Mouse (Mus musculus) myocyte (in vitro differentiated cells): ENCODE results near the gene Duox2. TPM values are rescaled to one million over a fixed set of nuclear protein-coding genes. Genes with fewer than 3 reads are reported as not detected.

Source experiments
- H3K27me3 ChIP-seq: one replicate; pipeline ENCODE4 v1.6.1; 2011; ENCODE audit not compliant: control insufficient read depth, insufficient read depth, insufficient read length
- H3K36me3 ChIP-seq: one replicate; pipeline ENCODE4 v1.6.1; 2011; ENCODE audit not compliant: control insufficient read depth, insufficient read depth
- H3K4me2 ChIP-seq: one replicate; pipeline ENCODE4 v1.6.1; 2011; ENCODE audit warnings: low read depth, control low read depth
- H3K4me3 ChIP-seq: one replicate; pipeline ENCODE4 v1.5.1; 2011; ENCODE audit warnings: mild to moderate bottlenecking, control low read depth, moderate library complexity
- H3K79me2 ChIP-seq: one replicate; pipeline ENCODE4 v1.6.1; 2011; ENCODE audit not compliant: control insufficient read depth, insufficient read depth
- H3ac ChIP-seq: one replicate; pipeline ENCODE4 v1.6.1; 2011; ENCODE audit not compliant: control insufficient read depth, insufficient read length
- CEBPB ChIP-seq: IDR thresholded peaks from 2 replicates; pipeline ENCODE4 v1.6.1; 2011; ENCODE audit warnings: mild to moderate bottlenecking, moderate library complexity; ENCODE audit not compliant: poor library complexity, insufficient read depth, severe bottlenecking
- E2F4 ChIP-seq: IDR thresholded peaks from one replicate; pipeline ENCODE4 v1.6.1; 2011; ENCODE audit warnings: mild to moderate bottlenecking, control low read depth, moderate library complexity; ENCODE audit not compliant: insufficient read depth
- MAX ChIP-seq: IDR thresholded peaks from one replicate; pipeline ENCODE4 v1.6.1; 2011; ENCODE audit warnings: low read depth, mild to moderate bottlenecking, control low read depth
- MYOD1 ChIP-seq, 3 experiments: IDR thresholded peaks; one replicate each; pipeline ENCODE4 v1.6.1; 2011; ENCODE audit warnings: control low read depth in 2 of 3, low read depth in 2 of 3, mild to moderate bottlenecking in 2 of 3, moderate library complexity in 1 of 3; ENCODE audit not compliant: insufficient read length in 2 of 3, control insufficient read depth in 1 of 3
- MYOG ChIP-seq, 3 experiments: IDR thresholded peaks; one replicate each; pipeline ENCODE4 v1.6.1; 2011; ENCODE audit warnings: control low read depth in 2 of 3, low read depth in 2 of 3, mild to moderate bottlenecking in 2 of 3; ENCODE audit not compliant: insufficient read length in 2 of 3, control insufficient read depth in 1 of 3, insufficient read depth in 1 of 3
- POLR2A ChIP-seq: IDR thresholded peaks from one replicate; pipeline ENCODE4 v1.6.1; 2011; ENCODE audit warnings: low read depth, mild to moderate bottlenecking, control low read depth, moderate library complexity; ENCODE audit not compliant: insufficient read length
- POLR2AphosphoS2 ChIP-seq: IDR thresholded peaks from one replicate; pipeline ENCODE4 v1.6.1; 2011; ENCODE audit warnings: low read depth, control low read depth; ENCODE audit not compliant: insufficient read length
- REST ChIP-seq: IDR thresholded peaks from one replicate; pipeline ENCODE4 v1.6.1; 2011; ENCODE audit warnings: mild to moderate bottlenecking, control low read depth, moderate library complexity; ENCODE audit not compliant: insufficient read depth, insufficient read length
- SRF ChIP-seq: IDR thresholded peaks from one replicate; pipeline ENCODE4 v1.6.1; 2011; ENCODE audit warnings: low read depth; ENCODE audit not compliant: control insufficient read depth, insufficient read length
- TCF12 ChIP-seq: IDR thresholded peaks from one replicate; pipeline ENCODE4 v1.6.1; 2011; ENCODE audit warnings: mild to moderate bottlenecking, control low read depth; ENCODE audit not compliant: poor library complexity, insufficient read depth, severe bottlenecking
- TCF3 ChIP-seq: IDR thresholded peaks from one replicate; pipeline ENCODE4 v1.6.1; 2011; ENCODE audit warnings: low read depth, control low read depth; ENCODE audit not compliant: insufficient read length
- USF1 ChIP-seq: IDR thresholded peaks from one replicate; pipeline ENCODE4 v1.6.1; 2011; ENCODE audit warnings: low read depth, mild to moderate bottlenecking, control low read depth, moderate library complexity
- polyA plus RNA-seq: library from polyadenylated mRNA; unstranded; fragments of >200 nt; fragmentation: generic; extraction: Trizol; gene quantifications from one replicate; pipeline ENCODE4 v1.2.1, GENCODE M21; 2012; ENCODE audit warnings: missing spikeins

Duox2 gene
- polyA plus RNA-seq, 1 experiment, result 0.12 TPM

GRCm38 (mm10) chr2:122284091-122284490 is 14.2 kb downstream of the Duox2 start:
- TF ChIP-seq POLR2AphosphoS2 (no peak), POLR2A (no peak), REST (no peak)

GRCm38 (mm10) chr2:122278769-122279168 is 19.5 kb downstream of the Duox2 start:
- Histone ChIP-seq H3ac (no peak overlapping the region), H3K79me2 (no peaks in the 10 kb centered on the region), H3K4me3 (no peak overlapping the region), H3K4me2 (no peak overlapping the region), H3K27me3 (no peaks in the 10 kb centered on the region), H3K36me3 (no peaks in the 10 kb centered on the region)
- TF ChIP-seq POLR2A (no peak), TCF12 (no peak), REST (no peak), MAX (no peak), E2F4 (no peak), MYOG (IDR thresholded peaks at IDR 0.05; ENCODE audit: control insufficient read depth in 1 of 3, insufficient read depth in 1 of 3, insufficient read length in 2 of 3, low read depth in 2 of 3) (no peak), SRF (no peak), POLR2AphosphoS2 (no peak), USF1 (no peak), MYOD1 (IDR thresholded peaks at IDR 0.05; ENCODE audit: control insufficient read depth in 1 of 3, insufficient read length in 2 of 3, low read depth in 2 of 3) (no peak), TCF3 (no peak), CEBPB (no peak)

More at GRCm38 (mm10) chr2:122284091-122284490, 14.2 kb downstream of the Duox2 start:
- H3K4me2 ChIP-seq, result no peak overlapping the region
- no peaks in the 10 kb centered on the region for H3K36me3 ChIP-seq
- H3K27me3 ChIP-seq, result no peaks in the 10 kb centered on the region
- H3K79me2 ChIP-seq, result no peaks in the 10 kb centered on the region
- no peak overlapping the region for H3ac ChIP-seq
- H3K4me3 ChIP-seq, result no peak overlapping the region

DNA sequence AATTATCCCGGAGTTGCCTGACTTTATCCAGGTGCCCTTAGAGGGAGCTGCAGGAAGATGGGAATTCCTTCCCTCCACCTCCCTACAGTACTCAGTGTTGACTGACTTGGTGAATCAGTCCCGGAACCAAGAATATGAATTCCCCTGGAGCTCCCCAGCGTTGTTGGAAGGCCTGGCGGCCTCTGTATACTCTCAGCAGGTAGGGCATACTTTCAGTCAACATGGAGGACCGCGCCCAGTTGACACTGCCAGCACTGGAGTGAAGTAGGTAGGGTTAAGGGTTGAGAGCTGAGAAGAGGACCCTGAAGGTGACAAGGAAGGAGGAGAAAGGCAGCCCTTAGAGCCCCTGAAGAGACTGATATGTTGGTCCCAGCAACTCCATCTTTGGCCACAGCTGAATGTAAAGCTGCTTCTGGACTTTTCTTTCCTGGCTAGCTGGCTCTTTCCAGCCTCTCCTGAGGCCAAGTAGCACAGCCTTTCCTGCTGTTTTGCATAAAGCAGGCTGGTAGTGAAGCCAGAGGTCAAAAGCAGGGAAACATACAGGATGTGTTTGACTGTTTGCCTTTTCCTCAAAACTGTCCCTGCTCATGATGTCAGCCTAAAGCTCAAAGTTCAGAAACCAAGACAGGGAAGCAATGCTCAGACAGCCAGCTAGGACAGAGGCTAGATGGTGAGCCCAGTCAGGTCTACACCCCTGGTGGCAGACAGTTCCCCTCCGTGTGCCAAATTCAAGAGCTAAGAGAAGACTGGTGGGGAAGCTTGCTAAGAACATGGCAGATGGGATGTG is 31.6 kb downstream of the Duox2 start:
- Histone ChIP-seq H3K27me3 (no peaks in the 10 kb centered on the region), H3K4me3 (no peak overlapping the region), H3ac (no peak overlapping the region), H3K36me3 (no peaks in the 10 kb centered on the region), H3K4me2 (no peak overlapping the region), H3K79me2 (no peaks in the 10 kb centered on the region)
- TF ChIP-seq POLR2A (no peak), POLR2AphosphoS2 (no peak), E2F4 (no peak), USF1 (no peak), REST (no peak), TCF3 (no peak), SRF (no peak), TCF12 (no peak)

DNA sequence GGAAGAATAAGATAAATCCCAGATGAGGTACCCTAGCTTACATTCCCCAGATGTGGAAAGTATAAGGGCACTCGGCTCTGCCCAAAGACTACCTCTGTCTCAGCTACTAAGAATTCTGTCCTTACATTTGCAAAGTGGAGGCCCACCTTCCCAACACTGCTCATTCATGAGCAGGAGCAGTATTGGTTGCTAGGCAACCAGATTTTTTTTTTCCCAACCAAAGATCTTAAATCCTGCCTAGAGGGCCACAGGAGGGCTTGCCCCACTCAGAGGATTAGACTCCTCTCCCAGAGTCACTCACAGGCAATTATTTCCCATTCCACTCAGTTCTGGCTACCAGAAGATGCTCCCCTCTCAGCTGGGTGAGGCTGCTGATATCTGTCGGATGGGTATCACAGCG is 33.6 kb downstream of the Duox2 start:
- no peaks in the 10 kb centered on the region for H3K27me3 ChIP-seq
- no peak overlapping the region for H3K4me3 ChIP-seq
- H3K4me2 ChIP-seq, result no peak overlapping the region
- no peaks in the 10 kb centered on the region for H3K36me3 ChIP-seq
- H3ac ChIP-seq, result no peak overlapping the region
- TF ChIP-seq POLR2A (no peak), USF1 (no peak), MAX (no peak), TCF12 (no peak), REST (no peak), TCF3 (no peak), E2F4 (no peak), MYOG (IDR thresholded peaks at IDR 0.05; ENCODE audit: control insufficient read depth in 1 of 3, insufficient read depth in 1 of 3, insufficient read length in 2 of 3, low read depth in 2 of 3) (no peak), MYOD1 (IDR thresholded peaks at IDR 0.05; ENCODE audit: control insufficient read depth in 1 of 3, insufficient read length in 2 of 3, low read depth in 2 of 3) (no peak), POLR2AphosphoS2 (no peak), CEBPB (no peak), SRF (no peak)
- H3K79me2 ChIP-seq, result no peaks in the 10 kb centered on the region

GRCm38 (mm10) chr2:122260729-122261128 is 37.5 kb downstream of the Duox2 start:
- Histone ChIP-seq H3K36me3 (no peaks in the 10 kb centered on the region), H3K27me3 (no peaks in the 10 kb centered on the region), H3K79me2 (no peaks in the 10 kb centered on the region), H3K4me3 (no peak overlapping the region), H3ac (no peak overlapping the region), H3K4me2 (no peak overlapping the region)
- TF ChIP-seq TCF12 (no peak), SRF (no peak), MYOG (IDR thresholded peaks at IDR 0.05; ENCODE audit: control insufficient read depth in 1 of 3, insufficient read depth in 1 of 3, insufficient read length in 2 of 3, low read depth in 2 of 3) (no peak), REST (no peak), POLR2A (no peak), CEBPB (no peak), MAX (no peak)
